Mouse (Mus musculus) adrenal gland, adult 2 months (tissue): Measurements from ENCODE around the gene Olfr1513. TPM values are rescaled to one million over a fixed set of nuclear protein-coding genes. Genes with fewer than 3 reads are reported as not detected.
"Not testable (repeated sequence)": the region's sequence is repeated elsewhere in the genome, so short reads cannot be mapped to it uniquely, and the experiment has no call there.

Experiments
- DNase-seq: peaks from one replicate; pipeline ENCODE4 v3.0.0; 2021
- long read RNA-seq: library from polyadenylated mRNA; stranded (forward); transcript quantifications from one replicate; pipeline ENCODE4 v2.0.0, GENCODE M21; 2021
- polyA plus RNA-seq: library from polyadenylated mRNA; depleted of rRNA; stranded (reverse); fragments of >200 nt; gene quantifications from 2 replicates; pipeline ENCODE4 v1.2.3, GENCODE M21; 2012; rRNA removed
- total RNA-seq, 2 experiments: library from RNA; stranded (reverse); gene quantifications; 2 replicates each; pipeline ENCODE4 v1.2.3; 2021

Gene Olfr1513
- total RNA-seq (not detected), polyA plus RNA-seq (not detected in 2 replicates)
- long read RNA-seq, result 0 reads

DNA sequence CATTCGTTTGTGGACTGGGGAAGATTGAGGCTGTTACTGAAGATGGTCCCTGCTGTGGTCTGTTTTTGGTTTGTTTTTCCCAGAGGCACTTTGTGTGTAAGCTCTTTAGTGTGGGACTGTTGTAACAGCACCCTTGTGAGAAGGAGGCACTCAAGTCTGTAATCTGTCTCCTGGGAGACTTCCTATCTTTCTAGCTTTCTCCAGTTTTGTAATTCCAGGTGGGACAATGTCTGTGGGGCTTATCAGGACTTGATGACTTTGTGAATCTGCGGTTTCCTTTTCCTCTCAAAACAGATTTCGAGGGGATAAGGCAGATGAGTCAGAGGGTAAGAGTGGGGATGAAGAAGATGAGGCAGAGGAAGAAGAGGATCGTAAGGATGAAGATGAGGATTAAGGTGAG, at the start of gene Olfr1513:
TSS of gene Olfr1513 (minus strand) at position 101 of the 400 bp plus-strand sequence.
- DNase-seq, result no peak

DNA sequence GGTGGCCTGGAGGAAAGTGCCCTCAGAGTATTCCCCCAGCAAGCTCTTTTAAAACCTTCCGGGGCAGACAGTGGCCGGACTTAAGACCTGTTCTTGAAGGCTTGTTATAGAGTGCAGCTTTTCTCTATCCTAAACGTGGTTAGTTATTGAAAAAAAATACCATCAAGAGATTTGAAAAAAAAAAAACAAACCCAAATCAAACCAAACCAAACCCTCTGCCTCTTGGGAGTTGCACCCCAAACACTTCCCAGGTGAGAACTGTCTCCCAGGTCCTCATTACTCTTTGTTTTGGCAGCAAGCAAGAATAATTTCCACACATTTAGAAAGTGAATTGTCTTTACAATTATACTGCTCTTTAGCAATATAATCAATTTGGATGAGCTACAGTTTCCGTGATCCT, 41.1 kb upstream of the Olfr1513 start, which contains the start of gene Olfr1511:
TSS of gene Olfr1511 (minus strand) at position 101 of the 400 bp plus-strand sequence.
- no peak for DNase-seq

- DNase-seq, result not testable (repeated sequence)
Measured at GRCm38 (mm10) chr14:52390084-52390848, 34.1 kb upstream of the Olfr1513 start.

- no peak for DNase-seq
Measured at GRCm38 (mm10) chr14:52379068-52379467, 22.9 kb upstream of the Olfr1513 start, which contains the start of gene Olfr1512. Gene Olfr1512, minus strand, starts transcription at chr14:52379168.

GRCm38 (mm10) chr14:52368741-52369140, 12.5 kb upstream of the Olfr1513 start:
- DNase-seq, result no peak

DNA sequence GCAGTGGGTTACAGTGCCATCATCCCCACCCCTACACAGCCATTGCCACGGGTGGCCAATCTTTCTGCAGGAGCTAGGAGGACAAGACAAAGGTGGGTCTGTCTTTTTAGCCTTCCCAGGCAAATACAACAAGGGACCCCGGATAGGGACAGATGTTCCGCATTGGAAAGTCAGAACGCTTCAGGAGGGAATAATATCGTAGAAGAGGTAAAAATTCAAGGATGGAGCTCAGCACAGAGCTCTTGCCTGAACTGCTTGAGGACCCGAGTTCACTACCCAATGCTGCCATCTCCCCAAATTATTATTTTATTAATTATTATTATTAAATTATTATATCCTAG, 16.7 kb downstream of the Olfr1513 start:
- DNase-seq, result no peak

- peak; percentile 56 for DNase-seq
Measured at GRCm38 (mm10) chr14:52338751-52339511, 17.3 kb downstream of the Olfr1513 start.

DNA sequence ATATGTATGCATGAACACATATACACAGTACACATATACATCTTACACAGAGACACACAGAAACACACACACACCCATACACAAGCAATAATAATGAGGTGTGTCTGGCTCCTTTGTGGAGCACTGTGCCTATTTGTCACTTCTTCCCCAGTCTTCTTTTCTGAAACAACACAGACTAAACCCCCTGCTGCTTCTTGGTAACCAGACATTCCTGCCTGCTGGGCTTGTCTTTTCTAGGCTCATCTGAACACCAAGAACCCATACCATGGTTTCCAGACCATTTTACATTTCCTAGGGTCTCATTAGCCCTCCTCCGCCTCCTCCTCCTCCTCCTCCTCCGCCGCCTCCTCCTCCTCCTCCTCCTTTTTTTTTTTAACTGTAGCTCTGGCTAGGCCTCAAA, 24.0 kb downstream of the Olfr1513 start:
- no peak for DNase-seq

DNA sequence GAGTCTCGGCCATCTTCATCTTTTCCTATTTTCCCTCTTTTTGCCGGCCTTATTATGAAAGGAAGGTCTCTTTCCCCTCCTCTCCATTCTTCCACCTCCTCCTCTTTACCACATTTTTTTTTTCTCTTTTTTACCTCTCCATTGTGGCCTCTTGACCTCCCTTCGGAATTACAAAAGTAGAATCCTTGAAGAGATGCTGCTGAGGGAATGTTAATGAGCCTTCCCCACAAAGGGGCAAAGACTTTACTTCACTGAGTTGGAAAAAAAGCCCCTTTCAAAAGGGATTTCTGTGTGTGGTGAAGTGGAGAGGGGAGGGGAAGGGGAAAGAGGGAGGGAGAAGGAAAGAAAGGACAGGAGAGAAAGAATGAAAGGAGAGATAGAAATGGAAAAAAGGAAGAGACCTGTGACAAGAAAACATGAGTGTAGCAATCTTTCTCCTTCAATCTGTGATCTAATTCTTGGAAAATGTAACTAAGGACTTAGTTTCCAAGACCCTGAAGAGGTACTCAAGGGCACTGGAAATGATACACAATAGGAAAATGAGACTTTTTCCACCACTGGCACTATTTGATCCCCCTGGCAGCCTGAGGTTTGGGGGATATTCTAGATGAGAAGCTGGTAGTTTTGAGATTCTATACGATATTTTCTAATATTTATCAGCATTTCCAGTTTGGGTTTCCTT, 25.0 kb downstream of the Olfr1513 start:
- DNase-seq, result no peak

DNA sequence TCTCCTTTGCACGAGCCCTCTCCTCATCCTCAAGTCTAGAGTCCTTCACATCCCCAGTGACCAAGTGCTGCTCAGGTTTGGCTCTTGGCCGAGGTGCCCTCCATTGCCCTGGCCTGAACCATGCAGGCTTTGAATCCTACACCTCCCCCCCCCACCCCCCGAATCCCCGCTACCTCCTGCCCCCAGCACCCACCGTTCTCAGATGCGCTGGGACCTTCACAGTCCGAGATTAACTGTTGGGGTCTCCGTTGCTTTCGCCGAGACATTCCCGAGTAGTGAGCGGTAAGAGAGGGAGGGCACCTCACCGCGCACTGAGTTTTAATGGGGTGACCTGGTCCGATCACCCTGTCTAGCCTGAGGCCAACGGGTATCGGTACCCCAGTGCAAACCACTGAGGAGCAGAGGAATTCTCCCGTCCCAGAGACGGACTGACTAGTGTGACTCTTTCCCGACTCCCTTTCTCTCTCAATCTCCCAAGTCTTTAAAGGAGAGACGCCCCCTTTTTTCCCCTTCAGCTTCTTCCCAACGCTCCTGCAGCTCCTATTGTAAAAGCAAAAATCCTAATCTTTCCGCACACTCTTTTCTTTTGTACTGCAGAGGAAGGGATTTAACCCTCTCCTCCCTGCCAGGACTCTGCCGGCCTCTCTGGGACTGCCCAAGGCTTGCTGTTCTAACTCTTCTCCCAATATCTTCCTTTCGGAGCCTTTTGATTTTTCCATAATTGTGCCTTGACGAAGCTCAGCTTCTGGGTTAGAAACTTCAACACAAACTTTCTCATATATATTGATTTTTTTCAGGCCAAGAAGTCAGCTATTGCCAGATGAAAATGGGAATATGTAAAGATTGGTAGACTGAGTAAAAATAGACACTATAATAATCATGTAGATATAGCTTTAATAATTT, 28.0 kb downstream of the Olfr1513 start, which contains the start of gene Sall2:
TSS of gene Sall2 (minus strand) at position 853 of the 903 bp plus-strand sequence.
- no peak for DNase-seq

DNA sequence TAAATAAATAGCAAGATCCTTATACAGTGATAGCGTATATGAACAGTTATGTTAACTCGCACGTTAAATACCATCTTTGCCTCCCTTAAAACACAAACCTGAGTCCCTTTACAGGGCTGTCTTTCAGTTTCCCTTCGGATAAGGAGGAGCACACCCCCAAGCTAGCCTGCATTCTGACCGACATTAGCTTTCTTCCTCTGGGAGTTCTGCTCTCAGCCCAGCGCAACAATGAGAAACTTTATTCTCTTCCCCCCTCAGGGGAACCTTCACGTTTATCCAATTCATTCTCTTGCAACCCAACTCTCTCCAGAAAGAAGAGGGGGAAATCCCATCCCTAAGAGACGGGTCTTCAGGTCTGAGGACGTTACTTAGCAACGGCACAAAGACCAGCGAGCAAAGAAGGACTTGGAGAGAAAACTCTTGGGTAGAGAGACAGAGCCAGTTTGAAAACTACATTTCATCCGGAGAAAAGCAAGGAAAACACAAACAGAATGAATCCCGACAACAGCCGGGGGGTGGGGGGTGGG, 28.8 kb downstream of the Olfr1513 start:
- no peak for DNase-seq

DNA sequence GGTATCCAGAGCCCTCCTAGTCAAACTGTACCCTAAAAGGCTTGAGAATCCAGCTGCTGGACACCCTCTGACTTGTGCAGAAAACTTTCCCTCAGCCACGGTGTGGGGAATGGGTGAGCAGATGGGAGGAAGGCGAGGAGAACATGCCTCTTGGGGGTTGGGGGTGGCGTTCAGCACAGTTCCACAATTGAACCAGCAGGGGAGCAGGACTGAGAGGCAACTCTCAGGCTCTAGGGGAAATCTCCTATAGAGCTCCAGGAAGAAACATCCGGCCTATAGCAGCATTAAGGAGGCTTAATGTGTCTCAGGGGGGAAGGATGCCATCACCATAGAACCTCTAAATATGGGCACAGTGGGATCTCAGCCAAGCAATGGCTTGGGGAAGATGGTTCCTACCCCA, 30.3 kb downstream of the Olfr1513 start:
- DNase-seq, result no peak

DNA sequence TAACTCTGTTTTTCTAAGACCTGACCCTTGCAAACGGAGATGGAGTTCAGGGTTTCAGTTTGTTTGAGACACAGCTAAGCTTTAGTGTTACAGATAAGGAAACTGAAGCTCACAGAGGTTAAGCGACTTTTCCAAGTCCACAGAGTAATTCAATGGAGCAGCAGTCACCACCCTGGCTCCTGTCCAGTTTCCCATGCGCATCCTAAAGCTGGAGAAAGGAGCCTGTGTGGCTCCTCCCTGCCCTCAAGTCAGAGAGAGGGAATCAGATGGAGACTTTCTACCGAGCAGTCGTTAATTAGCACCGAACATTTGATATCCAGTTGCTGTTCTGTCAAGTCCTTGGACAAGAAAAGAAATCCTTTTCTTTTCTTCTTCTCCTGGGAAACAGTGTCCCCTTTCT, 36.8 kb downstream of the Olfr1513 start:
- no peak for DNase-seq

GRCm38 (mm10) chr14:52316441-52317225, 39.6 kb downstream of the Olfr1513 start:
- peak; percentile 15 for DNase-seq

DNA sequence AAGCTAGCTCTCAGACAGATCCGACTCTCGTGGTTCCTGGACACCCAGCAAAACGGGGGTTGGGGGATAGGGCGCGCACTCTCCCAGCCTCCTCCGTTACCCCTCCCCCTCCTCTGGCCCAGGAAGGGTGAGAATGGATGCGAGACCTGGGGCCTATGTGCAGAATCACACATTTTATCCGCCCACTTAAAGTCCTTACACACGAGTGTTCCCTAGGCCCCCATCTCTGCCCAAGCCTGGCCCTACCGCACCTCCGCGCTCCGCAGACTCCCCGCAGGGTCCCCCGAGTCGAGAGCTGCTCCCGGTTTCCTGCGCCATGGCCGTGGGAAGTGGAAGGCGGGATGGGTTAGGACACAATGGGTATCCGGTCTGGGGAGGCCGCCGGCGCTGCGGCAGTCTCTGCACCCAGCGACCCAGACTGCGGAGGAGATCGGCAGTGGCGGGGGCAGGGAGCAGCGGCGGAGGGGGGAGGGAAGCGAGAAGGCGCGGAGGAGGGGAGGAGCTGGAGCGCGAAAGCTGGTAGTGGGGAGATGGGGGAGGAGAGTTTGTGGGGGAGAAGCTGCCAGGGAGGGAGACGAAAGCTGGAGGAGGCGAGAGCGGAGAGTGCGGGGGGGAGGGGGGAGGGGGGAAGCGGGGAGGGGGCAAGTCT, 40.3 kb downstream of the Olfr1513 start:
- peak; percentile 78 for DNase-seq

GRCm38 (mm10) chr14:52315283-52315780, 40.9 kb downstream of the Olfr1513 start:
- DNase-seq, result no peak

DNA sequence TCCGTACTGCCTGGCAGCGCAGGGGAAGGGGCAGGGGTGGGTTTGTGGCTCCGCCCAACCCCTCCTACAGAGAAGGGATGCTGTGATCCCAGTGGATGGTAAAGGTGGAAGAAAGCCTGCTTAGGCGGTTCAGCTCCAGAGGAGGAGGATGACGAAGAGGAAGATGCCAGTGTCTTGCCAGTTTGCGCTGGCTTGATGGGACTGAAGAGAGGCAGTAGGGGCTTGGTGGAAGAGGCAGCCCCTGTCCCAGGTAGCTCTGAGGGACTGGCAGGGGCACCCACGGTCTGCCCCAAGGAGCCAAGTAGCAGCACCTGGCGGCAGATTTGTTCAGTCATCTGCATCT, 41.4 kb downstream of the Olfr1513 start:
- DNase-seq, result no peak

- no peak for DNase-seq
Measured at GRCm38 (mm10) chr14:52313931-52314807, 42.0 kb downstream of the Olfr1513 start.

- DNase-seq, result no peak
Measured at GRCm38 (mm10) chr14:52310906-52311305, 45.3 kb downstream of the Olfr1513 start.
